Mouse (Mus musculus) testis, adult 2 months (tissue): ENCODE measurements around the gene Lst1. TPM values are rescaled to one million over a fixed set of nuclear protein-coding genes. Genes with fewer than 3 reads are reported as not detected.

Experiments
- H3K27ac ChIP-seq: fragments of 200-500 bp; 2 replicates; pipeline ENCODE4 v1.5.1; 2012; ENCODE audit warnings: low read depth, low read length; ENCODE audit not compliant: control insufficient read depth, insufficient read depth
- H3K27me3 ChIP-seq: fragments of 200-500 bp; 2 replicates; pipeline ENCODE4 v1.6.1; 2012; ENCODE audit warnings: mild to moderate bottlenecking, low read length, moderate library complexity; ENCODE audit not compliant: control insufficient read depth, insufficient read depth
- H3K36me3 ChIP-seq: fragments of 200-500 bp; 2 replicates; pipeline ENCODE4 v1.6.1; 2012; ENCODE audit warnings: mild to moderate bottlenecking, low read length; ENCODE audit not compliant: control insufficient read depth, insufficient read depth
- H3K4me1 ChIP-seq: fragments of 200-500 bp; 2 replicates; pipeline ENCODE4 v1.6.1; 2012; ENCODE audit warnings: low read length; ENCODE audit not compliant: control insufficient read depth, insufficient read depth
- H3K4me3 ChIP-seq: fragments of 200-500 bp; 2 replicates; pipeline ENCODE4 v1.5.1; 2012; ENCODE audit warnings: low read depth, mild to moderate bottlenecking, low read length, moderate library complexity, mixed read lengths; ENCODE audit not compliant: control insufficient read depth
- CTCF ChIP-seq: fragments of 200-500 bp; IDR thresholded peaks from 2 replicates; pipeline ENCODE4 v1.5.1; 2012; ENCODE audit warnings: low read depth, mild to moderate bottlenecking, inconsistent platforms, low read length, moderate library complexity; ENCODE audit not compliant: control insufficient read depth, insufficient read depth, insufficient replicate concordance
- POLR2A ChIP-seq: fragments of 200-500 bp; IDR thresholded peaks from 2 replicates; pipeline ENCODE4 v1.6.1; 2012; ENCODE audit warnings: low read depth, mild to moderate bottlenecking, inconsistent platforms, low read length, moderate library complexity; ENCODE audit not compliant: control insufficient read depth
- polyA plus RNA-seq: library from polyadenylated mRNA; depleted of rRNA; stranded (reverse); fragments of >200 nt; gene quantifications from 2 replicates; pipeline ENCODE4 v1.2.3, GENCODE M21; 2012

Lst1 gene
- polyA plus RNA-seq, 1 experiment = 0.65 TPM

- Histone ChIP-seq H3K27ac (no peak overlapping the region), H3K4me1 (peaks cover 13% of the 10 kb centered on the region), H3K36me3 (no peaks in the 10 kb centered on the region), H3K4me3 (no peak overlapping the region), H3K27me3 (no peaks in the 10 kb centered on the region)
- no peak for TF ChIP-seq POLR2A
- TF ChIP-seq CTCF = no peak
Measured at GRCm38 (mm10) chr17:35197126-35197525, 8.9 kb upstream of the Lst1 start.

- TF ChIP-seq CTCF (no peak), POLR2A (no peak)
- H3K36me3 ChIP-seq = no peaks in the 10 kb centered on the region
- peak overlapping the region; percentile 64 for H3K4me3 ChIP-seq
- no peak overlapping the region for H3K27ac ChIP-seq
- H3K27me3 ChIP-seq = no peaks in the 10 kb centered on the region
- H3K4me1 ChIP-seq = peaks cover 13% of the 10 kb centered on the region
Measured at GRCm38 (mm10) chr17:35196321-35196641, 8.0 kb upstream of the Lst1 start.

GRCm38 (mm10) chr17:35195631-35196320 is 7.5 kb upstream of the Lst1 start:
- no peak for TF ChIP-seq POLR2A
- peak; percentile 96 for TF ChIP-seq CTCF
- Histone ChIP-seq H3K4me3 (peak overlapping the region; percentile 64), H3K4me1 (peaks cover 13% of the 10 kb centered on the region), H3K27ac (no peak overlapping the region), H3K36me3 (no peaks in the 10 kb centered on the region), H3K27me3 (no peaks in the 10 kb centered on the region)

GRCm38 (mm10) chr17:35194844-35195630 is 6.8 kb upstream of the Lst1 start:
- H3K27me3 ChIP-seq = no peaks in the 10 kb centered on the region

GRCm38 (mm10) chr17:35193881-35194843 is 5.9 kb upstream of the Lst1 start, which contains the start of gene Ltb:
Gene Ltb, plus strand, starts transcription at chr17:35194439.
- Histone ChIP-seq H3K36me3 (no peaks in the 10 kb centered on the region), H3K4me3 (no peak within 1 kb of the TSS; the same call in 1 of the 2 replicates), H3K27me3 (no peaks in the 10 kb centered on the region), H3K4me1 (peaks cover 13% of the 10 kb centered on the region), H3K27ac (no peak within 1 kb of the TSS)
- TF ChIP-seq POLR2A (no peak), CTCF (no peak)

More at GRCm38 (mm10) chr17:35194844-35195630, 6.8 kb upstream of the Lst1 start:
- TF ChIP-seq CTCF = no peak
- no peak for TF ChIP-seq POLR2A
- Histone ChIP-seq H3K27ac (no peak overlapping the region), H3K4me3 (peak overlapping the region; percentile 64), H3K36me3 (no peaks in the 10 kb centered on the region), H3K4me1 (peaks cover 13% of the 10 kb centered on the region)

GRCm38 (mm10) chr17:35192924-35193323 is 4.7 kb upstream of the Lst1 start:
- Histone ChIP-seq H3K4me1 (peaks cover 13% of the 10 kb centered on the region), H3K36me3 (no peaks in the 10 kb centered on the region), H3K4me3 (no peak overlapping the region), H3K27me3 (no peaks in the 10 kb centered on the region), H3K27ac (no peak overlapping the region)
- no peak for TF ChIP-seq CTCF
- no peak for TF ChIP-seq POLR2A

- H3K36me3 ChIP-seq = no peaks in the 10 kb centered on the region
- no peaks in the 10 kb centered on the region for H3K27me3 ChIP-seq
- no peak overlapping the region for H3K4me3 ChIP-seq
- TF ChIP-seq POLR2A (no peak), CTCF (no peak)
- H3K27ac ChIP-seq = no peak overlapping the region
- H3K4me1 ChIP-seq = peaks cover 14% of the 10 kb centered on the region
Measured at GRCm38 (mm10) chr17:35191723-35192122, 3.5 kb upstream of the Lst1 start.
